Mouse (Mus musculus): ENCODE results near the gene Ogdh. TPM values are rescaled to one million over a fixed set of nuclear protein-coding genes. Genes with fewer than 3 reads are reported as not detected.
"Not testable (repeated sequence)": the region's sequence is repeated elsewhere in the genome, so short reads cannot be mapped to it uniquely, and the experiment has no call there.

The Ogdh gene
- total RNA-seq, 4 experiments from 2014 or later: 373 to 593 (median 476) TPM

DNA sequence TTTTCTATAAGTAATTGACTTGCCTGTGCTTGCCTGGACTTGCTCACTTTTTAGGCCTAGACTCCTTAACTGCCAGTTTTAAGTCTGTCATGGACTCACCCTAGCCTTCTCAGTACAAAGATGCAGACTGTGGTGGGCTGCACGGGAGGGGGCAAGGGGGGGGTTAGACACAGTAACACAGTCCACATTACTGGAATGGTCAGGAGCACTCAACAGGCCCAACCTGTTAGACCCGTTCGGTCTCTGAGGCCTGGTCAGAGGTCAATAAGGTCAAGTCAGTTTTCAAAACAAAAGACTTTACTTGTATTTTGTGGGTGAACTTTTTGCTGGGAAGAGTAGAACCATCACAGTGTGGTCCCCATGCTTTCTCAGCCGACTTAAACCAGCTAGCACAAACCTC is 75.7 kb downstream of the Ogdh start:
- no peak for DNase-seq

DNA sequence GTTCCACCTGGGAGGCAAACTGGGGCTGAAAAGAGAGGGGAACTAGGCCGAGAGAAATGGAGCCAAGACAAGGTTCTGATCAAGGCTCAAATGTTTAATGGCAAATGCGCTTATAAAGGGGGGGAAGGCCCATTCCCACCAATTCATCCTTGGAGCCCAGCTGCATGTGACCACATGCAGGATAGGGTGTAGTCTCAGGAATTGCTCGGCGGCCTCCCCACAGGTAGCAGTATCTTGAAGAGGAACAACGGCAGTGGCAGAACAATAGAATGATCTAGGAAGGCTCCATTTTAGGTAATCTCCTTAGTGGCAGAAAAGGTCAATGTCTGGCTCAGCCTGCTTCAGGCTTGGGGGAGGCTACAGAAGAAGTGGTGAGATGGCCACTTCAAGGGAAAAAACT is 76.6 kb downstream of the Ogdh start:
- not testable (repeated sequence) for DNase-seq

DNA sequence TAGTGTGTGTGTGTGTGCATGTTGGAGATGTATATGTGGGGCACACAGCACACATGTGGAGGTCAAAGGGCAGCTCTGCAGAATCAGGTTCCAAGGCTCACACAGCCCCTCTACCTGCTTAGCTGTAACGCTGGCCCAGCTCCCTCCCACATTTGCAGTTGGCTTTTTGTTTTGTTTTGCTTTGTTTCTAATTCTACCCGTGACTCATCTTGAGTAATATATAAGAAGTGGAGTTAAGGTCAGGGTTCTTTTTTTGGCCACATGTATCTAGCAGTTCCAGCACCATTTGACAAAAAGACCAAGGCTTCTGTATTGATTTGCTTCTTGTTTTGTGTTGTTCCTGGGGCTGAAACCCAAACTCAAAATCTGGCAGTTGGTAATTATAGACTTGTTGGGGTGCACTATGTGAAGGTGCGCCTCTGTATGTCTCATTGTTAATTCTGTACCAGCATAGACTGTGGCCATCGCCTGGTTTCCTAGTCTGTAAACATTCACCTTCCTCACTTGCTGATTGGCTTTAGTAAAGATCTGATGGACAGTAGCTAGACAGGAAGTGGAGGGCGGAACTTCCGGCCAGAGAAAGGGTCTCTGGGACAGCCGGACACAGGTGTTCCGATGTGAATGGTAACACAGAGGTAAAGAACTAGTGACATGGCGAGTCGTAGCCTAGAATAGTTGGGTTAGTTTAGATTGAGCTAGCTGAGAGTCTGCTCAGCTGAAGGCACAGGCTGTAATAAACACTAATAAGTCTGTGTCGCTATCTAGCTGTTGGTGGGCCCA is 80.1 kb downstream of the Ogdh start:
- no peak for DNase-seq

DNA sequence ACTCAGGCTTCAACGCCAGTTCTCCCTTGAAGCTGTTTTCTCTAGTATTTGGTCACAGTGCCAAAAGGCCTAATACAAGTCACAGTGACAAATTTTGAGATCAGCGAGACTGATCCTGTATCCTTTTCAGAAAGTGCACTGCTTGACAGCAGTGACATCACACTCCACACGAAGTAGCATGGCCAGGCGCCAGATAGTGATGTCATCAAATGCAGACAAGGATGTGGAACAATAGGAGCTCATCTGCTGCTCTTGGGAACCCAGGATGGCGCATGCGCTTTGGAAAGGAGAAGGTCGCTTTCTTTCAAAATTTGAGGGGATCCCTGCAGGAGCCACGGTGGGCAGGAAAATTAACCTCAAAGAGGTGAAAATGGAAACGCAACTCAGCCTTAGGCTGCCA is 81.4 kb downstream of the Ogdh start:
- DNase-seq: no peak

DNA sequence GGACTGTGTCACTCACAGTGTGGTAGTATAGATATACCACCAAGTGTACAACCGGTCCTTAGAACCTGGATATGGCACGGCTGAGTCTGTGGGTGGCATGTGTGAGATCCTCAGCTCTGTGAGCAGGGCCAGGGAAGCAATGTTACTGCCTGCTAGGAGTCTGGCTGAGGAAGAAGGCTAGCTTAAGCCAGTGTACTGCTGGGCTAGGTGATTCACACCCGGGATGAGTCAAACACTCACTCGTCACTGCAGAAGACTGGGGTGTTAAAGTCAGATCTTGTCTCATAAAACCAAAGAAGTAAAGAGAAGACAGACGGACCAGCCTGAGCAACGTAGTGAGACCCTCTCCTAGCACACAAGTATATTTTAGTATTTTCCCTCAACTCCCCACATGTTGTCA is 89.5 kb downstream of the Ogdh start:
- no peak for DNase-seq

DNA sequence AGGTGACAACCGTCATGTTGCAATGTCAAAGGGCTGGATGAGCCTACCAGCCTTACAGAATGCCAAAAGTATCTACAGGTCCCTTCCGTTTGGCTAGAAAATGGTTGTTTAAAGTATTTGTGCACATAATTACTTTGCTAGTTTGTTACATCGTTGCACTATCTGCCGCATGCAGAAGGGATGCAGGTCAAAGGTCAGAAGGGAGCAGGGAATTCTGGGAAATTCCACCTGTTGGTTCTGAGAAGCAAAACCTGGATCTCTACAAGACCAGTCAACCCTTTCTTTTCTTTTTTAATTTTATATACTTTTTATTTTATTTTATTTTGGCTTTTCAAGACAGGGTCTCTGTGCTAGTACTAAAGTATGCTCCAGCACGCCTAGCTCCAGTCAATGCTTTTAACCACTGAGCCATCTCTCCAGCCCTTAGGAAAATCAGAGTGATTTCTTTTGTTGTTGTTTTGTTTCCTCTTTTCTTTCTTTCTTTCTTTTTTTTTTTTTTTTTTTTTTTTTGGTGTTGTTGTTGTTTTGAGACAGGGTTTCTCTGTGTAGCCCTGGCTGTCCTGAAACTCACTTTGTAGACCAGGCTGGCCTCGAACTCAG is 96.8 kb downstream of the Ogdh start:
- DNase-seq: no peak

DNA sequence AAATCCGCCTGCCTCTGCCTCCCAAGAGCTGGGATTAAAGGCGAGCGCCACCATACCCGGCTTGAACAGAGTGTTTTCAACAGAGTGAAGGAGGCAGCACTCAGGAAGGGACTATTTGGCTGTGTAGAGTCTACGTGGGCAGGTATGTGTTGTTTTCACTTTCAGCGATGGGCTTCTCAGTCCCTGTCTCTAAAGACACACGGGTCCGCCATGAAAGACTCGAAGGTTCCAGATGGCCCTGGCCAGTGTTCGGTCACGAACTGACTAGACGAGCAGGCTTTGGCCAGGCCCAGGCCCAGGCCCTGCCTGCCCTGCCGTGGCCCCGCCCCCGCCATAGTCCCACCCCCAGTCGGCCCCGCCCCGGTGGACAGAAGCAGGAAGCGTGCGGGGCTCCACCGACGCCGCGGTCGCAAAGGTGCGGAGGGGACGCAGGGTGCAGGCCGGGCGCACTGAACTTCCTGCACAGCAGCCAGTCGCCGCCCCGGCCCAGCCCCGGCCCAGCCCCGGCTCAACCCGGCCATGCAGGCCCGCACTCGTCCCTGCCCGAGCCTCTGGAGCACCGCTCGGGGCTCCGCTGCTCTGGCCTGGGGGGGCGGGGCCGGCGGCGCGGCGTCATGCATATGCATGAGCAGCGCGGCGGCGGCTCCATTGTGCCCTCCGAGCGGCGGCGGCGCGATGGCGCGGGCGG is 97.4 kb downstream of the Ogdh start, which contains the start of gene Zmiz2:
Gene Zmiz2, plus strand, starts transcription at position 349 of the 688 bp plus-strand sequence.
- peak; percentile 93 for DNase-seq

DNA sequence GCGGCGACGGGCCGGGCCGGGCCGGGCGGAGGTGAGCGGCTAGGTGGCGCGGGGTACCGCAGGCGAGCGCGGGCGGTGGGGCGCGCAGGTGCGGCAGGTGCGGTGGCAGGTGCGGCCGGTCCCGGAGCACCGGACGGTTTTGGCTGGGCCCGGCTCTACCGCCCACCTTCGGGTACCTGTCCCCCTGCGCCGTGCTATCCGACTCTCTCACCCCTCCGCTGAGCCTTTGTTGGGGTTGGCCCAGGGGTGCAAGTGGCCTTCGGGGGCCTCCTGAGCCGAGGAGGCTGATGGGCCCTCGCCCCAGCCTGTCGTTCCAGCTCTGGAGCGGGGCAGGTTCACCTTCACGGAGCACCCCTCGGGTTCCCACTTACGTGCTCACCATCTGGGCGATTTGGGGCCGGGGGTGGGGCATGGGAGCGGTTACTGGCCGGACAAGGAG is 98.1 kb downstream of the Ogdh start:
- no peak for DNase-seq

DNA sequence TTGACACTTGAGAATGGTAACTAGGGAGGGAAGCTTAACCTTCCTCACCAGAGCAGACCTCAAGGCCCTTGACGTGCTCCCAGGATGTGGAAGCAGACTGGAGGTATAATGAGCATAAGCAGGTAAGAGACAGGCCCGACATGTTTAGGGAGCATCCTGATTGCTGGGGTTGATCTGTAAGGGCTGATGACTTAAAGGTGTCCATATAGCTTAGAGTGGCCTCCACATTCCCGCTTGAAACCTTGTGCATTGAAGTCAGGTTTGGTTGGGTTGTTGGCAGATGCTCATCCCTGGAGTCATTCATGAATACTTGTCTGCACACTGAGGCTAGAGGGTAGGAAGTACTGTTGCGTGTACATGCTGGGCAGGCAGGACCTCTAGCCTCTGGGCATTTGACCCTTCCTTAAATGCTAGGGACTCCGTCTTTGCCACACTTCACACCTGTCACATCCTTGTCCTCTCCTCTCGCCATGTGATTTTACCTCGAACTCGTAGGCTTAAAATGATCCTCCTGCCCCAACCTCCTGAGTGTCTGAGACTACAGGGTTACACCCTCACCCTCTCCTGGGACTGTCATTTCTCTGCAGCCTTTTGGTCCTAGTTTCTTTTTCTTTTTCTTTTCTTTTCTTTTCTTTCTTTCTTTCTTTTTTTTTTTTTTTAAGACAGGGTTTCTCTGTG is 99.1 kb downstream of the Ogdh start:
- no peak for DNase-seq

DNA sequence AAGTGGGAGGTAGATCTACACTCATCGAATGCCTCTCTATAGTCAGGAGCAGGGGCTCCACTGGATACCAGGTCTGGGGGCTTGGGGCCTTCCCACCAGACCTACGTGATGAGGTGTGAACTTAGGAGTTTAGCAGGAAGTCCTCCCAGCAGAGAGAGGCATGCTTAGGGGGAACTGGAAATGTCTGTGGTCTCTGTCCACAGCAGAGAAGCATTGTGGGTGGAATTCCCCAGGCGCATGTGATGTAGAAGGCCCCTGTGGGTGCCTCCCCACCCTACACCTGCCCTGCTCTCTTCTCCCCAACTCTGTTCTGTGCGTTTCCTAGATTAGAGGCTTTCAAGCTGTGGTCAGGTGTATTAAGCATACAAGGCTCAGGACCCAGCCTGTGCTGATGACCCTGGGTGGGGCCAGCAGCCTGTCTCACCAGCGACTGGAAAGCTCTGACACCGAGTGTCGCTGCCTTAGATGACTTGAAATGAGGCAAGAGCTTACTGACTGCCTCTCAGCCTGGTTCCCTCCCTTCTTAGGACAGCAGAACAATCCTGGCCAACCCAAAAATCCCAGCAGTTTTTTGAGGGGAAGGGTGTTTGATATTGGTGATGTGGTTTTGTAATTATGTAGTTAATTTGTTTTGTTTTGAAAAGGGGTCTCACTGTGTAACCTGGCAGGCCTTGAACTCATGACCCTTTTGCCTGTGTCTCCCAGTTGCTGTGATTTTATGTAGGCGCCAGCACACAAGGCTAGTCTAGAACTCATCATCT is 100.3 kb downstream of the Ogdh start:
- DNase-seq: no peak

DNA sequence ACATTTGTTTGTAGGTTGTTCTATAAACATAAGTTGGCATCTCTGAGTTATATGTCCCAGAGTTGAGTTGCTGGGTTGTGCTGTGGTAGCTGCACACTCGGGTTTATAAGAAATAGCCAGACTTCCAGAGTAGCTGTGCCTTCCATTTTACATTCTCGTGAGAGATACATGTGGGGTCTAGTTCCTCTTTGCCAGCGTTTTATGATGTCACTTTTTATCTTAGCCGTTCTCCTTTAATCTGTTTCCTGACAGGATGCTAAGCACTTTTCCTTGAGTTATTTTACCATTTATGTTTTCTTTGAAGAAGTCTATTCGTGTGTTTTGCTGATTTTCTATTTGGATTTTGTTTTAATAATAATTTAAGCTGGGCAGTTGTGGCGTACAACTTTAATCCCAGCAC is 101.4 kb downstream of the Ogdh start:
- no peak for DNase-seq

DNA sequence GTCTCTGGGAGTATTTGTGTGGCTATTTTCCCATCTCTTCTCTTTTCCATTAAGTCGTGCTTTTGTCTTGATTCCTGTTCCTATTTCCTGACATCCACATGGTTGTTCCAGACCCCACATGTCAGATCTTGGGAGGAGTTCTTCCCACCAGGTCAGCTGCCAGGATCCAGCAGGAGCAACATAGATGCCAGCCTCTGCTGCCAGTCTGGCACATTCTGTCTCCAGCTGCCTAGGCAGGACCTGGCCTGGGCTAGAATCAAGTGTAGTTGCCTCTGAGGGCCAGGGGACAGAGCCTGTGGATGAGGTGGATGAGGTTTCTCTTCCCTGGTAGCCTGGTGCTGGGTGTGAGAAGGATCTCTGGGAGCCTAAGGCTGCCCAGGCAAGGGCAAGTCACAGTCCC is 102.4 kb downstream of the Ogdh start:
- DNase-seq: no peak

DNA sequence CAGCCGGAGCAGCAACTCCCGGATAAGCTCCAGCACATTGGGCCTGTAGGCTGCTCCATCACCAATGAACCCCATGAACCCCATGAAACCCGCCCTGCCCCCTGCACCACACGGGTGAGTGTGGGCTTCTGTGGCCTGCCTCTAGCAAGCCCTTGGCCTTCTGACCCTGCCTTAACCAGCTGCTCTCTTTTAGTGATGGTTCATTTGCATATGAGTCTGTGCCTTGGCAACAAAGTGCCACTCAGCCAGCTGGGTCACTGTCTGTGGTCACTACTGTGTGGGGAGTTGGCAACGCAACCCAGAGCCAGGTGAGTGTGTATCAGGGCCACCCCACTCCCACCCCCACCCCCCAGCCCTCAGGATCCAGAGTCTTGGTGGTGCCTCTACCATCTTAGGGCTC is 104.1 kb downstream of the Ogdh start:
- no peak for DNase-seq

DNA sequence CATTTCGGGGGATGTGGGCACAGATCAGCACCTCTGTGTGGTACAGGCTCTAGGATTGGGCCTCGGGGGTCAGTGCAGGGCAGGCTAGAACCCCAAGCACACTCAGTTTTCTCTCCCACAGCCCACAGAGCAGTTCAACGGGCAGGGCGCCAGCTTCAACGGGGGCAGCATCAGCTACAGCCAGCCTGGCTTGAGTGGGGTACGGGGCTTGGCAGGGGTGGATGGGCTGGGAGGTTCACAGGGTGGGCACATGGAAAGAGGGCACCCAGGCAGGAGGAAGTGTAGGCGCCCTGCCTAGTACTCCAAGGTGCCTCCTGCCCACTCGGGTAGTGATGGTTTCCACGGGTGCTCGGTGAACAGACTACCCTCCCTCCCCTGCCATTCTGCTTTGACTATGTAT is 106.7 kb downstream of the Ogdh start:
- DNase-seq: no peak

DNA sequence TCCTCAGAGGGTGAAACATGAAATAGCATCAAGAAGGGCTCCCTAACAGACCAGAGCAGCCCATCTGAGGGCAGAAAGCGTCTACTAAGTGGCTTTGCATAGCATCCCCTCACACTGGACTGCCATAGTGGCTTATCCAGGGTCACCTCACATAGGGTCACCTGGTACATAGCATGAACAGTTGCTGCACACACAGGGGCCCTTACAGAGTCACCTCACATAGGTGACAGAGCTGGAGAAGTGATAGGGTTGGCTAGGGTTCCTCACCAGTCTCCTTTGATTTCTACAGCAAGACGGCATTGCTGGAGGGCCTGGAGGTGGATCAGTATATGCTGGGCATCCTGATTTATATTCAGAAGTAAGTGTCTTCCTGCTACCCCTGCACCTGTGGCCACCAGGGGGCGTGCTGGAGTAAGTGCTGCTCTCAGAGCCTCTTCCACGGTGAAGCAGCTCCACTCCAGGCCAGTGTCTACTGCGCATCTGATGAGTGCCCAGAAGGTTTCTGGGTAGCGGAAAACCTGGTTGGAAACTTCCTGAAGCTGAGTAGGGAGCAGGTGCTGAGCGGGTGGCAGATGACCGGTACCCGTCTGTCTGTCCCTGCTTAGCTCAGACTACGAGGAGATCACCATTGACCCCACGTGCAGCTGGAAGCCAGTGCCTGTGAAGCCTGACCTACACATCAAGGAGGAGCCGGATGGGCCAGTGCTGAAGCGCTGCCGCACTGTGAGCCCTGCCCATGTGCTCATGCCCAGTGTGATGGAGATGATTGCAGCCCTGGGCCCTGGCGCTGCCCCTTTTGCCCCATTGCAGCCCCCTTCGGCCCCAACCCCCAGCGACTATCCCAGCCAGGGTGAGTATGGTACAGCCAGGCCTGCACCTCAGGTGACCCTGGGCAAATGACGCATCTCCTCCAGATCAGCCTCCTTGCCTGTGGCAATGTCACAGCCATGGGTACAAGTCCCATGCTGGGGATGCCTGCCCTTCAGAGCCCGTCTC is 111.4 kb downstream of the Ogdh start:
- no peak for DNase-seq

DNA sequence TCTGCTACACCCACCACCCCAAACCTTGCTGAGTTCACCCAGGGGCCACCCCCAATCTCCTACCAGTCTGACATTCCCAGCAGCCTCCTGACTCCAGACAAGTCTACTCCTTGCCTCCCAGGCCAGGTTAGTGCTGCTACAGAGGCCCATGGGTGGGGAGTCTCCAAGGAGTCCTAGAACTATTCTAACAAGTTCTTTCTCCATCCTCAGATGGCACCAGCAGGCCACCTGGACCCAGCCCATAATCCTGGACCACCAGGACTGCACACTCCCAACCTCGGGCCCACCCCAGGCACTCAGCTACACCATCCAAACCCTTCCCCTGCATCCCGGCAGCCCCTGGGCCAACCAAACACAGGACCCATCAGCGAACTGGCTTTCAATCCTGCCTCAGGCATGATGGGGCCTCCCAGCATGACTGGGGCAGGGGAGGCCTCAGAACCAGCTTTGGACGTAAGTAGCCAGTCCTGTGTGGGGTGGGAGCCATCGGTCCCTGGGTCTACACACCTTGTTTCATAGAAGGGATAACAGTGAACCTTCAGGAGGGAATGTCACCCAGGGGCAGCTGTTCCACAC is 112.5 kb downstream of the Ogdh start:
- no peak for DNase-seq

DNA sequence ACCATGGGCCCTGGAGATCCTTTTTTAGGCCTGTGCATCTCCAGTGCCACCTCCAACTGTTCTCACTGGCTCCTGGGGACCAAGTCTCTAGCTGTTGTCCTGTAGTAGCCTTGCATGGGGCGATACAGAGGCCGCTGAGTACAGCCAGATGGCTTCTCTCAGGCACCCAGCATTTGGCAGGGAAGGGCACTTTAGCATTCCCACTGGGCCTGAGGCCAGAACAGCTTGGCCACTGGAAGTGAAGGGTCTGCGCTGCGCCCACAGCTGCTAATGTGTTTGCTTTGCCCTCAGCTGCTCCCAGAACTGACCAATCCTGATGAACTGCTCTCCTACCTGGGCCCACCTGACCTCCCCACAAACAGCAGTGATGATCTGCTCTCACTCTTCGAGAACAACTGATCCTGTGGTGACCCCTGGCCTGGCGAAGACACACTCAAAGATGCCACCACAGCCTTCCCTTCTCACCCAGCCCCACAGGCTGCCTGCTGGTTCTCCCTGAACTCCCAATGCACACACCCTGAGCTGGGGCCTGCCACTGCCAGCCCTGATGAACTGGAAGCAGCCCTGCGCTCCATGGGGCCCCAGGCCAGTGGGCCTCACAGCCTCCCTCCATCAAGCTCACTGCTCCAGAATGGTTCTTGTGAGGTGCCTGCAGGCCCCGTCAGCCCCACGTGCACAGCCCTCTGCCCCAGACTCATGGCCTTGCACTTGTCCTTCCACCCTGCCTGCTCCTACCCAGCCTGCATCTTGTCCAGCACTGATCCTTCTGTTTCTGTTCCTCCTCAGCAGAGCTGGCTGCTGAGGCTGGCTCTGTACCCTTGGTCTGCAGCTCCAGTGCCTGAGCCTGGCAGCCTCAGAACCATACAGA is 113.5 kb downstream of the Ogdh start:
- DNase-seq: no peak

DNA sequence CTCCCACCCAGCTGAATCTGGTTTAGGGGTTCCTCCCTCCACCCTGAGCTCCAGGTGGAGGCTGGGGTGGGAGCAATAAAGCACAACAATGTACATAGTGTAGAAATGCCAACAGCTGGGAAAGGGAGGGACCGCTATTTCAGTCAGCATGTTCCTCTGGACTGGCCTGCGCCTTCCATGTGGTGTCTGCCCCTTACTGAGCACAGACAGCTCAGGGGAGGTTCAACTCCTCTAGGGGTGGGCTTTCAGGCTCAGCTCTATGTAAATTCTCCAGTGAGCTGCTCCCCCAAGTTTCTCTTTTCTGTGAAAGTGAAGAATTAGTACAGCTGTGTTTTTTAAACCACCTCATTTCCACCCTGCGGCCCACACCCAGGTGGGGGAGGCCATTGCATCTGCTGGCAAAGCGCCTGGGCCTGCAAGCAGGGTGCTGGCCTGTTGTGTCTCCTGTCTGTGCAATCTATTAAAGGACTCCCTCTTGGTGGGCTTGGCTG is 114.2 kb downstream of the Ogdh start:
- no peak for DNase-seq

Measured in adrenal gland, adult 8-10 months (tissue).